Mouse (Mus musculus) stomach, postnatal 0 days (tissue): ENCODE measurements at regions not wholly inside any gene's neighbourhood (a gene's known extent, or its start where the extent isn't known, plus 50 kb on each side); places are given as distances from the start of the nearest gene placed in this dataset.

Experiments used
- ATAC-seq: fragments of 200-750 bp; cut with Nextera tagmentation; 2 replicates; pipeline ENCODE4 v1.8.0; 2017; ENCODE audit not compliant: low FRiP score, low TSS enrichment
- DNase-seq: peaks from one replicate; pipeline ENCODE4 v3.0.0-alpha.2; 2016; ENCODE audit warnings: low spot score
- H3K27ac ChIP-seq: fragments of 300-500 bp; sonication (generic); replicated peaks from 2 replicates; pipeline ENCODE4 v1.5.1; 2014; ENCODE audit warnings: mild to moderate bottlenecking, control low read depth
- H3K27me3 ChIP-seq: fragments of 300-500 bp; sonication (generic); 2 replicates; pipeline ENCODE4 v1.6.1; 2014; ENCODE audit warnings: low read length; ENCODE audit not compliant: control insufficient read depth, insufficient read depth
- H3K36me3 ChIP-seq: fragments of 300-500 bp; sonication (generic); 2 replicates; pipeline ENCODE4 v1.6.1; 2014; ENCODE audit warnings: low read length, mixed read lengths; ENCODE audit not compliant: control insufficient read depth, insufficient read depth
- H3K4me1 ChIP-seq: fragments of 300-500 bp; sonication (generic); replicated peaks from 2 replicates; pipeline ENCODE4 v1.6.1; 2014; ENCODE audit warnings: antibody characterized with exemption; ENCODE audit not compliant: control insufficient read depth, insufficient read depth
- H3K4me2 ChIP-seq: fragments of 300-500 bp; sonication (generic); replicated peaks from 2 replicates; pipeline ENCODE4 v1.6.1; 2014; ENCODE audit warnings: low read depth, mild to moderate bottlenecking, control low read depth, moderate library complexity
- H3K4me3 ChIP-seq: fragments of 300-500 bp; sonication (generic); 2 replicates; pipeline ENCODE4 v1.5.1; 2014; ENCODE audit warnings: low read depth, low read length, control low read depth
- H3K9ac ChIP-seq: fragments of 300-500 bp; sonication (generic); 2 replicates; pipeline ENCODE4 v1.6.1; 2014; ENCODE audit warnings: mild to moderate bottlenecking, low read length, control low read depth, mixed read lengths
- H3K9me3 ChIP-seq: fragments of 300-500 bp; sonication (generic); 2 replicates; pipeline ENCODE4 v1.6.1; 2016; ENCODE audit warnings: low read length; ENCODE audit not compliant: control insufficient read depth
- CTCF ChIP-seq: IDR thresholded peaks from 2 replicates; pipeline ENCODE4 v1.5.1; 2016; ENCODE audit warnings: antibody characterized with exemption, low read depth, mild to moderate bottlenecking, moderate library complexity
- EP300 ChIP-seq: optimal IDR thresholded peaks from 2 replicates; pipeline ENCODE3; 2016; ENCODE audit warnings: antibody characterized with exemption
- WGBS: fragments of 180-500 bp; shearing (Covaris S2); extraction: QIAGEN DNeasy Blood & Tissue Kit; methylation state at CpG from one replicate; pipeline ENCODE4 v1.1.7; 2014; 5-methylcytosine and 5-hydroxymethylcytosine counted together

DNA sequence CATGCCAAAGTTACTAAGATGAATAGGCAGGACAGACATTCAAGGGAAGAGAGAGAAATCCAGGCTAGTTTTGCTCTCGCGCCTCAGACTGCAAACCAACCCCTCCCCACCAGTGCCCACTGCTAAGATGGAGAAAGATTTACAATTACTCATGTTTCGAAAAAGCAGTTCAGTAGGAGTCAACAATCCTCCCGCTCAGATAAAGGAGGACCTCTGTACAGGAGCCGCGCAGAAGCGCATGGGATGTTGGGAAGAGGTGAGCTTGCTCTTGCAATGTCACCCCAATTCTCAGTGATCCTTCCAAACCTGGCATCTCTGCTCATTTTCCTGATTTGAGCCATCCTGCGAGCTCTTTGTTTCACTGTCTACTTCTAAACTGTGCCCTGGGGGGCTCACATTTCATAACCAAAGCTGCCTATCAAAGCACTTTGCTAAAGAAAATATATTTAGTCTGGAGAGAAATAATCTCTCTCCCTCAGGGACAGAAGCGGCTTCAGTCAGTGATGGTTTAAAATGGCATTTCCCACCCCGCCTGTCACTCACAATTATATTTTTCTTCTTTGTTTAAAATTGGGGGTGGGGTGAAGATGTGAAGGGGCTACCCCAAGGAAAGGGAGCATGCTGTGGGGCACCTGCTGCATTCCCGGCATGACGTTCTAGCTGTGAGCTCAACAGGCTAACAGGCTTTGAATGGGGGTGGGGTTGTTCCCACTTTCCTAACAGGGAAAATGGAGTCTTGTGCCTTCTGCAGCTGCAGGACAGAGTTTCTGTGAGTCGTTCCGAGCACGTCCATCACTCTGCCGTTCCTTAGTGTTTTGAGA, 170.2 kb downstream of the Nucb2 start:
- Histone ChIP-seq H3K9me3 (no peaks in the 10 kb centered on the region), H3K4me3 (no peak overlapping the region), H3K27ac (no peak overlapping the region), H3K9ac (no peak overlapping the region), H3K27me3 (no peaks in the 10 kb centered on the region), H3K36me3 (no peaks in the 10 kb centered on the region), H3K4me2 (no peak overlapping the region), H3K4me1 (no peaks in the 10 kb centered on the region)
- DNase-seq: no peak
- no peak for ATAC-seq
- 28% methylated on average over 16 of the region's 16 CpGs for WGBS
- no peak for TF ChIP-seq CTCF
- no peak for TF ChIP-seq EP300

DNA sequence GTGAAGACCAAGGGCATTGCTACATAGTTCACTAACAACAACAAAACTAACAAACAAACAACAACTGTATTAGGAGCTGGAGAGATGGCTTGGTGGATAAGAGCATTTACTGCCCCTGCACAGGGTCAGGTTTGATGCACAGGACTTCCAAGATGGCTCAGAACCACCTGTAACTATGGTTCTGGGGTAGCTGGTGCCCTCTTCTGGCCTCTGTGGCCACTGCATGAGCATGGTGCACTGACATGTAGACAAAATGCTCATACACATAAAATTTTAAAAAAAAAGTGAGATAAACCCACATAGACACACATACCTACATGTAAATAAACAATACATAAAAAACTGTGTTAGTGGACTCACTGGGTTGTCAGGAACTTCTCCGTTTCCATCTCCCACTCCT, 172.5 kb downstream of the Nucb2 start:
- 64% methylated on average over 1 of the region's 1 CpGs for WGBS
- H3K27ac ChIP-seq: no peak overlapping the region
- no peak overlapping the region for H3K4me2 ChIP-seq
- H3K9me3 ChIP-seq: no peaks in the 10 kb centered on the region
- H3K27me3 ChIP-seq: no peaks in the 10 kb centered on the region
- no peaks in the 10 kb centered on the region for H3K36me3 ChIP-seq
- H3K4me1 ChIP-seq: no peaks in the 10 kb centered on the region
- DNase-seq (no peak), ATAC-seq (no peak)
- peak; percentile 48 for TF ChIP-seq CTCF
- TF ChIP-seq EP300: no peak
- no peak overlapping the region for H3K9ac ChIP-seq
- no peak overlapping the region for H3K4me3 ChIP-seq

DNA sequence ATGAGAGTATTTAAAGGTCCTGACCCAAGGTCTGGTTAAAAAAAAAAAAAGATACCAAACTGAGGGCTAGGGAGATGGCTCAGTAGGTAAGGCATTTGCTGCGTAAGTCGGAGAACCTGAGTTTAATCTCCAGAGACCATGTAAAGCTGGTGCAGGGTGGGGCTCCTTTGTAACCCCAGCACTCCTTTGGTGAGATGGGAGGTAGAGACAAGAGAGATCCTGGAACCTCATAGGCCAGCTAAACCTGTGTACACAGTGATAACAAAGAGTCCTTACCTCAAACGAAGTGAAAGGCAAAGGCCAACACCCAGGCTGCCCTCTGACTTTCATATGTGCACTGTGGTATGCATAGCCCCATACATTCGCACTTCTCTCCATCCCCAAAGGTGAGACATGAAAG, 175.0 kb downstream of the Nucb2 start:
- Histone ChIP-seq H3K27me3 (no peaks in the 10 kb centered on the region), H3K4me1 (no peaks in the 10 kb centered on the region), H3K9me3 (no peaks in the 10 kb centered on the region), H3K36me3 (no peaks in the 10 kb centered on the region), H3K27ac (no peak overlapping the region), H3K4me2 (no peak overlapping the region), H3K4me3 (no peak overlapping the region), H3K9ac (no peak overlapping the region)
- DNase-seq (no peak), ATAC-seq (peak; percentile 10; the same call in 1 of the 2 replicates)
- TF ChIP-seq CTCF (no peak), EP300 (no peak)
- WGBS: 36% methylated on average over 4 of the region's 4 CpGs

DNA sequence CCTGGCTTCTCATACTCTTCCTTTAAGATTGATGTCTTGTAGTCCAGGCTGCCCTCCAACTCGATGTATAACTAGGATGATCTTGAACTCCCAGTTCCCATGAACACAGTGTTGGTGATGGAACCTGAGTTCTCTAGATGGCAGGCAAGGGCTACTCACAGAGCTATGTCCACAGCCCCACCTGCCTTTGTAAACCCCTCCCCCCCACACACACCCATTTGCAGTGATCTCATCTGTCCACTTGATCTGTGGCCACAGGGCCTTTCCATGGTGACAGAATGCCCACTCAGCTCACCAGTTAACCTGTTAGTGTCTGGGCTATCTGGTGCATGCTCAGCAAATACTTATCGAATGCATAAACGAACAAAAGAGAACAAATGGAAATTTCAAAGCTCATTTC, 176.4 kb downstream of the Nucb2 start:
- Histone ChIP-seq H3K4me3 (no peak overlapping the region), H3K9ac (no peak overlapping the region), H3K27me3 (no peaks in the 10 kb centered on the region), H3K4me1 (no peaks in the 10 kb centered on the region), H3K4me2 (no peak overlapping the region), H3K9me3 (no peaks in the 10 kb centered on the region), H3K27ac (no peak overlapping the region), H3K36me3 (no peaks in the 10 kb centered on the region)
- ATAC-seq (peak; percentile 82), DNase-seq (peak; percentile 48)
- TF ChIP-seq EP300 (no peak), CTCF (peak; percentile 49)
- WGBS: 43% methylated on average over 3 of the region's 3 CpGs

DNA sequence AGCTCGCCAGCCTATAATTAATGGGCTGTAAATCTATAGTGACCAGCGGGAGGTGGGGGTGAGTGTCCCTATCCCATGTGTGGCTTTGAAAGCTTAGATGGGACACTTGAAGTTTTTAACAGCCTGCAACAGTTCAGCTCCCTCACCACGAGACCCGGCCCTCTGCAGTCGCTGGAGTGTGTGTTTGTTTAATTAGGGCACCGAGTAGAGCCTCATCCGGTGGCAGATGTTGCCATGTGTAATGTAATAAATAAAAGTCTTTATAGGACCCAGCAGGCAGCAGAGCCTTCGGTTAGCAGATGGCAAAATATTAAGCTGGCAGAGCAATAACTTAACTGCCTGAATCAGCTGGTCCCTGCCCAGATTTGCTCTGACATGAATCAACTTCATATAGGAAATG, 177.1 kb downstream of the Nucb2 start:
- H3K27me3 ChIP-seq: no peaks in the 10 kb centered on the region
- ATAC-seq (no peak), DNase-seq (no peak)
- no peak overlapping the region for H3K9ac ChIP-seq
- H3K4me3 ChIP-seq: no peak overlapping the region
- TF ChIP-seq EP300 (no peak), CTCF (no peak)
- 22% methylated on average over 8 of the region's 8 CpGs for WGBS
- no peaks in the 10 kb centered on the region for H3K4me1 ChIP-seq
- no peaks in the 10 kb centered on the region for H3K36me3 ChIP-seq
- H3K27ac ChIP-seq: no peak overlapping the region
- no peaks in the 10 kb centered on the region for H3K9me3 ChIP-seq
- H3K4me2 ChIP-seq: no peak overlapping the region

DNA sequence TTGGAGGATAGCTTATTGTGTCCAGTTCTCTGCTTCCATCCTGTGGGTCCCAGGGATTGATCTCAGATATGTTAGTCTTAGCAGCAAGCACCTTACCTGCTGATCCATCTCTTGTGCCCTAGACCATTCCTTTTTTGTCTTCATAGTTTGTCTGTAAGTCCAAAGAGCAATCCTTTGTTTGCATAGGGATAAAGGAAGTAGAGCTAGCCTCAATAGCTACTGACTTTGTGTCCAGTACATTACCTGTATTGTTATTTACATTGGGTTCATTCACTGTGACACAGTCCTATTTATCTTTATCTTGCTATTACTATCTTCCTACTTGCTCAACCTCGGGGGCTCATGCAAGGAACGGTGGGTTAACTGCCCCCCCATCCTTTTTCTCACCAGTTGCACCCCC, 196.2 kb downstream of the Nucb2 start:
- DNase-seq (no peak), ATAC-seq (peak; percentile 69)
- Histone ChIP-seq H3K9ac (no peak overlapping the region), H3K4me2 (no peak overlapping the region), H3K4me1 (no peaks in the 10 kb centered on the region), H3K36me3 (no peaks in the 10 kb centered on the region), H3K9me3 (no peaks in the 10 kb centered on the region), H3K27ac (no peak overlapping the region), H3K27me3 (no peaks in the 10 kb centered on the region), H3K4me3 (no peak overlapping the region)
- WGBS: 59% methylated on average over 2 of the region's 2 CpGs
- TF ChIP-seq EP300: no peak
- TF ChIP-seq CTCF: no peak
